Mouse (Mus musculus): ENCODE data around the gene 1700029J07Rik.

The 1700029J07Rik gene

DNA sequence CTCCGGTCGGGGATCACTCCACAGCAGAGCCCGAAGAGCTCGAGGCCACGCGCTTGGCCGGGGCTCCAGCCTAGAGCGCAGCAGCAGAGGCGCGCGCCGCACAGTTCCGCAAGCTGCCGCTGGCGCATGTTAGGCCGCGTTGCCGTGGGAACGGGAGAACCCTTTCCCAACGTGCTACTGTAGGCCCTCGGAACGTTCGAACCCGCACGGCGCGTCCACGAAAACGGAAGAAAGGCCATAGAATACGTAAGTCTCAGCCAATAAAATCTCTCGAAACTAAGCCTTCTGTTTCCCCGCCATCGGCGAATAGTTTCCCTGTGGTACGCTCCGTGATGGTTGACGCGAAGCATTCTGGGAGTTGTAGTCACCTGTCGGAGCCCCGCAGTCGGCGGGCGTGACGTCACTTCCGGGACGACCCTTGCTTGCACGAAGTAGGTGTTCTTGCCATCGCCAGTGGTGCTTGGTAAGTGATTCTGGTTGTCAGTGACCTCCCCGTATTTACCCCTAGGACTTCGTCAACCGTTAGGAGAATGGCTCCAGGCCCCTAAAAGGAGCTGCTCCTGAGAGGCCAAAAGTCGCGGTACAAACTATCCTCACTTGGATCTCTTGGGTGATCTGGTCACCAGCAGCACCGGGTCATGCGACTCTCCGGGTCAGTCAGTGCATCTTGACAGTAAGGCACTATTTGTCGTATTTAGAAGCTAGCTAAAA, at the start of gene 1700029J07Rik, which contains the start of gene Ufsp2:
Gene 1700029J07Rik (minus strand): TSS at position 127 of the 711 bp plus-strand sequence.
Gene Ufsp2 (plus strand): TSS at position 403 of the 711 bp plus-strand sequence.
- in situ Hi-C loops (cut with MboI): loop anchor here (25.0 kb wide), 1 partner anchor 187 kb away; the partner anchor contains the start of genes Cfap97 and Snx25

GRCm38 (mm10) chr8:46024392-46024791, 49.3 kb upstream of the 1700029J07Rik start:
- in situ Hi-C loops (cut with MboI): no loop called here

DNA sequence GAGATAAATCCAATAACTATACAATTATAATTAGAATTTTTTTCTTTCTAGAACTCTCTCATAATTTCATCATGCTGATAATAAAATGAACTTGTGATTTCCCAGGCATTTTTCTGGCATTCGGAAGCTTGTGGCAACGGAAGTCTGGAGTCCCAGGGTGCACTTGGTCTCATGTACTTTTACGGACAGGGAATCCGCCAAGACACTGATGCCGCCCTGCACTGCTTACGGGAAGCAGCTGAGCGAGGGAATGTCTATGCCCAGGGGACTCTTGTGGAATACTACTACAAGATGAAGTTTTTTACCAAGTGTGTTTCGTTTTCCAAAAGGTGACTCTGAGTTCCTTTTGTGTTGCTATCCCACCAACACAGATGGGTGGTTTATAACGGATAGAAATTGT, 47.7 kb upstream of the 1700029J07Rik start:
- in situ Hi-C loops (cut with MboI): no loop called here

GRCm38 (mm10) chr8:46022203-46022602, 47.2 kb upstream of the 1700029J07Rik start:
- in situ Hi-C loops (cut with MboI): no loop called here

DNA sequence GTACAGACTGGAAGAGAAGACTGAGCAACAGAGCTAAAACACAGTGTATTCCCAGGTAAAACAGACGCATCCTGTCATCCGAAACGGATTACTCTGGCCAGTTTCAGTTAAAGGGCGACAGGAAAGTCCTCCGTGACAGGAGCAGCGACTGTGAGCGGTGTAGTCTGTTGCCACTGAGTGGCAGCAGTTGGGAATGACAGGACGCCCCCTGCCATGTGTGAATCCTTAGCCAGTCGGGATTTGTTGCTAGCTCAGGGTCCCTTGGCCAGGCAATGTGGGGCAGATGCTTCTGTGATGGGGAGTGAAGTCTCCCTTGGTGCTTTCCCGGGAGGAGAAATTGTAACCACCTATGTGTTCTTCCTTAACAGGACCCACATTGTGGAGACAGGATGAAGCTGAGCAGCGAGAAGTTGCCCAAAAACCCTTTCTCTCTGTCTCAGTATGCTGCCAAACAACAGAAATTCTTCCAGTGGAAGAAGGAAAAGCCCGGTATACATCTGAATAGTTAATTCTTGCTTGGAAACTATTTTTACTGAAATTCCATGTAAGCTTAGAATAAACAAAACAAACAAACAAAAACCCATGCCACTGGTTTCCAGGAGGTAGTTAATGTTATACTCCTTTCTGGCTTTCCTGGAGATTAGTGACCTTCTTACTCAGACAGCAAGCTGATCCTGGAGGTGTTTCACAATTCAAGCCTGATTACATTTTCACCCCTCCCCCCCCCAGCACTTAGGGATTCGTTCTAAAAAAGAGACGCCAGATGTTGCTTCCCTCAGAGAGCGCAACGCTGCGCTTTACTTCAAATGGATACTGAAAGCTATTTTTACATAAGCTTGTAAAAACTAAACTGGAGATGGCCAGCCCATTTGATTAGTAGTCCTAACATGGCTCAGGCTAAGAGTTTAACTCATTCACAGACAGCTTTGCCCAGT, 36.0 kb upstream of the 1700029J07Rik start:
- in situ Hi-C loops (cut with MboI): no loop called here

DNA sequence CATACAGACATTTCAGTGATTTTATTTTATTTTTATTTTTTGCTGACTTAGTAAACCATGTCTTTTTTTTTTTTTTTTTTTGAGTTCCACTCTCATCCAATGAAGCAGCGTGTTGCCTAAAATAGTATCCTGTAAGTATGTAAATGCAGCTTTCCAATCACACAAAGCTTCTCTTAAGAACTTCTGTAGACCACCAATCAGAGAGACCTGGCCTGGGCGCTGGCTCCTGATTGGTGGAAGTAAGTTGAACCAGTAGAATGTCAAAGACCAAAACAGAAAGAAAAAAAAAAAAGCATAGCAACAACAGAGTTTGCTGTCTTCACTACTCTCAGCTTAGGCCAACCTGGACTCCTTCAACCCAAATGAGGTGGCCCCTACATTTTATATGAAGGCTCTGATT, 35.3 kb upstream of the 1700029J07Rik start:
- in situ Hi-C loops (cut with MboI): no loop called here

DNA sequence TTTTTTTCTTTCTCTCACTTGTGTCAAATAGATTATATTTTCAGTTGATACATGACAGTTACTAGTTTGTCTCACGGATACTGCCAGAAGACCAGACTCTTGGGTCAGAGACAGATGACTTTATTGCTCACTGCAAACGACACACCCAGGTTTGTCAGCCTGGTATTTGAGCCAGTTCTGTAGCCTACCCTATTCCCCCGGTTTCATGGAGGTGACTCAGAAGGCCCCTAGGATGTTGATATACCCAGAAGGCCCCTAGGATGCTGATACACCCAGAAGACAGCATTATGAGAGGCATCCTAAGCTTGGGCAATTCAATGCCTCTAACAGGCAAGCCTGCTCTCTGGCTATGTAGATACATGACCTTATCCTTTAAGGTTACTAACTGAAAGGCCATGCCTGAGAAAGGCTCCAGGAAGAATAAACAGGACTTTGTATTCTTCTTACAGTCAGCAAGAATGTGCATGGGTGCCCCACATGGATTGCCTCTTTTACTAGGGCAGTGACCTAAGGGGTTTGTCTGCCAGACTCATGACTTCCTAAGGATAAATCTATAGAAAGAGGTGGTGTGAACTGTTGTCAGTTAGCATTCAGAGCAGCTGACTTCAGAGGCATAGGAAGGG, 32.1 kb upstream of the 1700029J07Rik start:
- in situ Hi-C loops (cut with MboI): no loop called here

DNA sequence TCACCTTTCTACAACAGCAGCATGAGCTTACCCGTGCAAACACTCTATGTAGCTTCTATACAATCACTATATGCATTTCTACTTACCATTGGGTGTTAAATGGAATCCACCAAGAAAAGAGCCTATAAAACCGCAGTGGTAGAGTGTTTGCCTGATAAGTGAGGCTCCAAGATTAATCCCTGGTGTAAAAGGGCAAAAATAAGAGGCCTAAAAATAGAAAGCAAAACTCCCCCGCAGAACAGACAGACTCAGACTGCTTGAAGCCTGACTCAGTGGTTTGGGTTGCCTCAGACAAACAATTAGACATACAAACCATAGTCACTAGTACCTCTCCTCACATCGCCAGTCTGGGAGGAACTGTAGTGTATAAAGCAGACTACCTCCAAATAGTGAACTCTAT, 30.5 kb upstream of the 1700029J07Rik start, which contains the start of gene Ankrd37:
Gene Ankrd37 (minus strand): TSS at position 112 of the 400 bp plus-strand sequence.
- in situ Hi-C loops (cut with MboI): no loop called here

GRCm38 (mm10) chr8:45999784-46000705, 25.0 kb upstream of the 1700029J07Rik start:
- in situ Hi-C loops (cut with MboI): loop anchor here (25.0 kb wide), 1 partner anchor 162 kb away; the partner anchor contains the start of genes Cfap97 and Snx25

DNA sequence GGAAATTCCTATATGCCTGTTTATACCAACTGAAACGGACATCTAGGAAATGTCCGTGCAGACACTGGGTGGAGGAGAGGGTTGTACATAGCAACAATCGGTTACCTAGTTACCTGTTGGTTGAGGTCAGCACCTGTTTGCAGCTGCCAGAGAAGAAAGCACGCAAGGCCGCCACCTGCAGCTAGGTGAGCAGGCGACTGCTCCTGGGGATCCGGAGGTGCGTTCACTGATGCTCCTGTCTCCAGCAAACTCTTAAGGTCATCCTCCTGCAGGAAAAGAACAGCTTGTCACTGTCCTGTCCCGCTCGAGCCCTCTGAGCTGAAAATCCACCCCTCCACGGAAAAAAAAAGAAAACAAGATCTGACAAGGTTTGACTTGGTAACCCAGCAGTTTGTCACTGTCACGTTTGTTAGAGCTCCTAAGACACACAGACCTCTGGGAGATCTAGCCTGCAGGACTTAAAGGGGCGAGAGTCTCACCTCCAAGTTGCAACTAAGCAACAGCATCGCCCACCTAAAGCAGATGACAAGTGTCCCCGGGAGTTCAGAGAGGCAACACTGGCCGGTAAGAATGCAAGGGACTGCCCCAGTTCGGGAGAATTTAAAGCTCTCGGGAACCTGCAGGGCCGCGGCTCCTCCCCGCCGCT, 24.2 kb upstream of the 1700029J07Rik start, which contains the start of gene Lrp2bp:
Gene Lrp2bp (plus strand): TSS at position 166 of the 646 bp plus-strand sequence.
- in situ Hi-C loops (cut with MboI): loop anchor here (25.0 kb wide), 1 partner anchor 163 kb away; the partner anchor contains the start of genes Cfap97 and Snx25

DNA sequence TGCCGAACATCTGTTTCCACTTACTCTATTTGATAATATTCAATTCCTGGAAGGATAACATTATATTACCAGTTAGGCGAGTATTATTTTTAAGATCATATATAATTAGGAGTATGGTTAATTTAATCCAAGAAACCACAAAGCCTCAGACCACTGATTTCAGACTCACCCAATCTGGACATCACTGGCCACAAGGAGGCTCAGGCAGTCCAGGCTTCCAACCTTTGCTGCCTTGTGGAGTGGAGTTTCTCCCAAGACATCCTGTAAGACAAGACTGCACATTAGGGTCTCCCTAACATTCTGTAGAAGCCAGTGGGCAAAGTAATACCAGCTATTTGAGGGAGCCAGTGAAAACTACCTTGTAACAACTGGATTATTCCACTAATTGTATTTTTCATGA, 23.2 kb upstream of the 1700029J07Rik start:
- in situ Hi-C loops (cut with MboI): loop anchor here (25.0 kb wide), 1 partner anchor 164 kb away; the partner anchor contains the start of genes Cfap97 and Snx25

DNA sequence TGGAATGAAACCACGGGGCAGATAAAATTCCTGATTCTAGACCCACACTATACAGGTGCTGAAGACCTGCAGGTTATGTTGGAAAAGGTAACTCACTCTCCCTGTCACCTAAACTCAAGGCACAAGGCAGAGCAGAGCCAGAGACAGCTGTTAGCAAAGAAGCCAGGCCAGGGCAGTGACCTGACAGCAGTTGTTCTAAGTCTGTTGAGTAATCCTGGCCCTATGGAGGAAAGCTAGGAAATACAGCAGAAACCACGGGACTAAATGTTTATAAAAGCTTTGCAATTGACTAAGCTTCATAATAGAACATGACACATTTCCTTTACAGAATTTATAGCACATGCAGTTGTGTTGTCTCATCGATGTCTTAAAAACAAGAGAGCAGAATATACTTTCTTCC, 20.5 kb upstream of the 1700029J07Rik start:
- in situ Hi-C loops (cut with MboI): loop anchor here (25.0 kb wide), 1 partner anchor 167 kb away; the partner anchor contains the start of genes Cfap97 and Snx25

DNA sequence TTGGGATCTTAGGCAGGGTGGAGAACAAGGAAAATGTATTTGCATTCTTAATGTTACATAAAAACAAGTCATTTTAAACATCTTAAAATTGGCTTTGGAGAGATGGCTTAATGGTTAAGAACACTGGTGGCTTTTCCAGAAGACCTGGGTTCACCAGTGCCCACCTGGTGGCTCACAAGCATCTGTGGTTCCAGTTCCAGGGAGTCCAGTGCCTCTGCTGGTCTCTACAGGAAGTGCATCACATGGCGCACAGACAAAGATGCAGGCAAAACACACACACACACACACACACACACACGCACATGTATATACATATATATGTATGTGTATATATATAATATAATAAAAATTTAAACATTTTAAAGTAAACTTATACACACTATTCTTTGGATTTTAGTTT, 19.1 kb upstream of the 1700029J07Rik start:
- in situ Hi-C loops (cut with MboI): loop anchor here (25.0 kb wide), 1 partner anchor 168 kb away; the partner anchor contains the start of genes Cfap97 and Snx25

- in situ Hi-C loops (cut with MboI): loop anchor here (25.0 kb wide), 1 partner anchor 172 kb away; the partner anchor contains the start of genes Cfap97 and Snx25
These were observed 15.7 kb upstream of the 1700029J07Rik start for GRCm38 (mm10) chr8:45990631-45991310.

DNA sequence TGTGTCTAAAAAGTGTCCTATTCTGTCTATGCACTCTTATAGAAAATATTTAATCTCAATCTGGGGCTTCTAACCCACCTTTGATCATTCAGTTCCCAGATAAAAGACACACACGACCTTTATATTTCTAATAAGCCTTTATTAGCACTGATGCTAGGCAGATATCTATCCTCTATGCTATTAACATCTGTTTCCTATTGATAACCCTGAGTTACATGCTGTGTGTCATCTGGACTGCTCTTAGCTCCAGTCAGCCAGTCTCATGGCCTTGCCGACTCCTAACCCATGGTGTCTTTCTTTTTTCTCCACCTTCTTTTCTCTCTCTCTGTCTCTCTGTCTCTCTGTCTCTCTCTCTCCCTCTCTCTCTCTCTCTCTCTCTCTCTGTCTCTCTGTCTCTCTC, 13.1 kb upstream of the 1700029J07Rik start:
- in situ Hi-C loops (cut with MboI): loop anchor here (25.0 kb wide), 1 partner anchor 174 kb away; the partner anchor contains the start of genes Cfap97 and Snx25

DNA sequence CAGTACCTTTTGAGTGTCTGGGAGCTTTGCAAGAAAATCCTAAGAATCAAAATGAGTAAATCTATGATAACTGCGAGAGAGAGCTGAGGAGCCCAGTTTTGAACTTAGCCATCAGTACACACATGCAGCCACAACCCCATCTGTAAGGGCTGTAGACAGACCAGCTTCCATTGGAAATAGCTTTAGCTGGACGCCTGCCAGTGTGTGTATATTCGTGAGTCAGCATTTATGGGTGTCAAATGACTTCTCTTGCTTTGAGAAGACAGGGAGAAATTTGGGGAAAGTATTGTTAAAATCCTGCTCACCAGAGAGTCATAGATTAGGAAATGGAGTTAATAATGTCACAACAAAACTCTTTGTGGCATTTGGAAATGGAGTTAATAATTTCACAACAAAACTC, 11.6 kb upstream of the 1700029J07Rik start:
- in situ Hi-C loops (cut with MboI): loop anchor here (25.0 kb wide), 1 partner anchor 176 kb away; the partner anchor contains the start of genes Cfap97 and Snx25

GRCm38 (mm10) chr8:45975837-45976468, 901 bp upstream of the 1700029J07Rik start:
- in situ Hi-C loops (cut with MboI): loop anchor here (25.0 kb wide), 1 partner anchor 186 kb away; the partner anchor contains the start of genes Cfap97 and Snx25

DNA sequence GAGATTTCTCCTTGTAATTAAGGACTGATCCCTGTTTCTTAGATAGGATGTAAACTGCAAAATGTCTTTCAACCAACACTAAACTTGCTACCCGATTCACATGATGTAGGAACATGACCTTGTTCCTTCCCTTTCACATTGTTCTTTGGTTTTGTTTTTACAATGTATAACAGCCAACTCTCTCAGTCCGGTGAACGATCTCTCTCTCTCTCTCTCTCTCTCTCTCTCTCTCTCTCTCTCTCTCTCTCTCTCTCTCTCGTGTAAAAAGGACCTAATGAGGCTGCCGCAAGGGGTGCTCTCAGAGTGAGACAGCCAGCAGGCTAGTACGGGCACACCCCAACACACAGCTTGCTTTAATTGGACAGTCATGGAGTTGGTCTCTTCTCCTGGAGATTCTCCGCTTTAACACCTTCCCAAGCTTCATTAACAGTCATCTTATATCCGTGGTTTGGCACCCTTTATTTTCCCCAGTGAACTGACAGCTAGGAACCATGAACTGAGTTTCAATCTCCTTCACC, 1.0 kb downstream of the 1700029J07Rik start:
- in situ Hi-C loops (cut with MboI): no loop called here
